Mouse (Mus musculus) spleen, adult 2 months (tissue): ENCODE data around the gene Gm20388.

Experiments used
- CTCF ChIP-seq: fragments of 200-500 bp; IDR thresholded peaks from 2 replicates; pipeline ENCODE4 v1.5.1; 2011; ENCODE audit warnings: mild to moderate bottlenecking, inconsistent platforms; ENCODE audit not compliant: insufficient read depth, insufficient read length, insufficient replicate concordance; ENCODE audit errors: extremely low read depth
- POLR2A ChIP-seq: fragments of 200-500 bp; IDR thresholded peaks from 2 replicates; pipeline ENCODE4 v1.6.1; 2011; ENCODE audit warnings: low read depth, low read length, inconsistent platforms

DNA sequence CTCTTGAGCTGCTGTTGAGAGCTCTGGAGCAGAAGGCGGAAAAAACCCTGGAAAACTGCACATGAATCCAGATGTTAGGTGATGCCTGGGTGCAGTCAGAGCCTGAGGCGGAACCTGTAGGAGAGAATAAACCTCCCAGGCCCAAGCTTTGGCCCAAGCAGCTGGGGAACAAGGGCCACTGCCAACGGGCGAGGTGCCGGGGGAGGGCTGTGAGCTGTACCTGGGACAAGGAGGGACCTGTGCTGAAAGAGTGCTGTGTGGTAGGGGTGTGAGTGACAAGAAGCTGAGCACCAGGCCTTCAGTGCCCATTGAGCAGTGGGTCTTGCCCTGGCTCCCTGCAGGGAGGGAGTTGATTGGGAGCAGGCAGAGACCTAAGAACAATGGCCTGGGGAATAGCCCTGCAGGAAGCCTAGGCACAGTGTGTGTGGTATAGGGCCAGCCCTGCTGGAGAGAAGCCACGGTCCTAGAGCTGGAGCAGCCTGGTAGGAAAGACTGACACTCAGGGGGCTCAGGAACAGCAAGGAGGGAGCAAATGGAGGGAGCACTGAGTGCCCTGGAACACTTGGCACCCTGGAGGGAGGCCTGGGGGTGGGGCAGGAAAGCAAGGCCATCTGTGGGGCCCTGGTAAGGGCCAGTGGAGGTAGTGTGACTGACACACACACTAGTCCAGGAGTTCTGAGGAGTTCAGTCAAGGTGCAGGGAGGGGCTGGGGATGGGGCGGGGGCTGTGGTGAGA is 2056.2 kb downstream of the Gm20388 start:
- TF ChIP-seq CTCF (no peak), POLR2A (no peak)
